Mouse (Mus musculus): Measurements from ENCODE around the gene Mllt11.

The Mllt11 gene

DNA sequence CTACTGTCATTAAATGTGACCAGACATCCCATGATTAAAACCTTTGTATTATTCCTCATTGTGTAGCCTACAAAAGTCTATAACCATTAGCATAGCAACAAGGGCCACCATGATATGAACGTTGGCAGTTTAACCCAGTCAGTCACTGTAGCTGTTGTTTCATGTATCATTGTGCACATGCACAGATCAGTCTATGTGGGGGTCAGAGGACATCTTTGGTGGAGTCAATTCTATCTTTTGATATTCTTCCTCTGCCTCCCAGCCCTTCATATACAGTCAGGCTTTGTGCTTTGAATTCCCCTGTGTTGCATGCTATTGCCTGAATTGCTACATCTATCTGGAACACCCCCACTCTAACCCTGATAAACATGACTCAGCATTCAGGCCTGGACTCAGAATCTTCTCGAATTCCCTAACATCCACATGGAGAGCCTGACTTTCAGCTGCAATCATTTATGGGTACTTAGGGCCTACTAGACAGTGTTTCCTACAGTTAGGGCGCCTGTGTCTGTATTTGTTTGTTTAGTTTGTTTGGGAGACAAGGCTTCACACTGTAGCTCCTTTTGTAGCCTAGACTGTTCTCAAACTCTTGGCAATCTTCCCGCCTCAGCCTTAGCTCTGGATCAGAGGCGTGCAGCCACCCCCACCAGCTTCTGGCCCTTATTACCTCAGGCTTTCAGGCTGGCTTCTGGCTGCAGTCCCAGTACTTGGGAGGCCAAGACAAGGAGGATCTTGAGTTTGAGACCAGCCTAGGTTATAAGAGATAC, 14.7 kb upstream of the Mllt11 start:
- DNase-seq (ENCODE audit: low spot score) = peak; percentile 84

DNA sequence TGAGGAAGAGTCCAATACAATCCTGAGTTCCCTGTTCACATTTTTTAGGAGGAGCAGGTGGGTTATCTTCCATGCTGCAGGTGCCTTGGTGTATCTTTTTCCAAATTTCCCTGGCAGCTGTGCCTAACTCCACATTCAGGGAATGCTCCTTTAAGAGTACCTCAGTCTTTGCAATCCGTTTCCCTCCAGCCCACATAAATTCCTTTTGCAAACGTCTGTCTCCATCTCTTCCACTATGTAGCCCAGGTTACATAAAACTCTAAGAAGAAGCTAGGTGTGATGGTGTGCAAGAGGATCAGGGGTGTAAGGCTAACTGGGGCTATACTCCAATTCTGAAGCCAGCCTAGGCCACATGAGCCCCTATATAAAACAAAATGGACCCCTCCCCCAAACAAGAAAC, 11.1 kb upstream of the Mllt11 start:
- DNase-seq (ENCODE audit: low spot score) = no peak

DNA sequence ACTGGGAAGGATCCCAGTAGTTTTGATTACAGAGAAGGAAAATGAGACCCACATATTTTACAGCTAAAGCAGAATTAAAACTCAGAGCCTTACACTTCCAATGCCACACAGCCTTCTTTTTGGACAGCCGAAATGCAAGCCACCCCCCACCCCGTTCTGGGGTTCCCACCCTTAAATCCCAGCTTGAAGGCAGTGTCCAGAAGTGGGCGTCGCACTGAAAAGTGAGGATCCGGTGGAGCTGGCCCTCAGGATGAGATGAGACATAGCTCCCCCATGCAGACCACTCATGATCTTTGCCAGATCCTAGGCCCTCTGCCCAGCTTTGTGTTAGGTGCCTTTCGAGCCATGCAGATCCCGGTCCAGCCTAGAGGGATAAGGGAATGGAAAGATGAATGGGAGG, 9.5 kb upstream of the Mllt11 start, which contains the start of gene Gm128:
Gm128 (minus strand) TSS at position 101 of the 400 bp plus-strand sequence.
- DNase-seq (ENCODE audit: low spot score) = no peak

DNA sequence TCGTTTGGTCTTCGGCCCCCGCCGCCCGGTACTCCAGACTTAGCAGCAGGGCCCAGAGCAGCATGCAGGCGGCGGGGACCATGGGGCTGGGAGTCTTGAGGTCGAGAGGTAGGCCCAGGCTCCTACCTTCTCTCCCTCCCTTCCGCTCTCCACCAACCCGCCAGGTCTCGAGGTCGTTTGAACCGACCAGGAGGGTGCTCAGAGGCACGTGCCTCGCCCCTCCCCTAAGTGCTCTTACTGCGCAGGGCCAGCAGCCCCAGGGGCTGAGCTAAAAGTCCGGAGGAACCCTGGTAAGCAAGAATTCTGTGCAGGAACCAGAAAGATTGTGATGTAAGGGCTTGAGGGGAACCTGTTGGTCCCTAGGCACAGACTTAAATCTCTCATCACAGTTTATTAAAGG, 8.9 kb upstream of the Mllt11 start:
- no peak for DNase-seq (ENCODE audit: low spot score)

DNA sequence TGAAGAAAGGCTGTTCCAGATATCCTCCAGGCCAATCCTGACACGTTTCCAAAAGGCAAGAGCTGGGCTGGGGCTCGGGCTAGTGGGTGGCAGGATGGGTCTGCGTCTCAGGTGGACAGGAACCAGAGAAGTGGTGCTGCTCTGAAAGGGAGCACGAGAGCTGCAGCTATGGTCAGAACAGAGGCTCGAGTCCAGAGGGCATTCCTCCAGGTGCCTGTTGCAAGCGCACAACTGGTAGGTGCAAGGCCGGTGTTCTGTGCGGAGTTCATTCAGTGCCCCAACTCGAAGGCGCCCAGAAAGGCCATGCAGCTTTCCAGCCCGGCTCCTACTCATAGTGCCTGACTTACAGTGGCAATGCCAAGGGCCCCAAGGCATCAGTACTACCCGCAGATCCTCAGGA, 8.0 kb upstream of the Mllt11 start:
- no peak for DNase-seq (ENCODE audit: low spot score)

DNA sequence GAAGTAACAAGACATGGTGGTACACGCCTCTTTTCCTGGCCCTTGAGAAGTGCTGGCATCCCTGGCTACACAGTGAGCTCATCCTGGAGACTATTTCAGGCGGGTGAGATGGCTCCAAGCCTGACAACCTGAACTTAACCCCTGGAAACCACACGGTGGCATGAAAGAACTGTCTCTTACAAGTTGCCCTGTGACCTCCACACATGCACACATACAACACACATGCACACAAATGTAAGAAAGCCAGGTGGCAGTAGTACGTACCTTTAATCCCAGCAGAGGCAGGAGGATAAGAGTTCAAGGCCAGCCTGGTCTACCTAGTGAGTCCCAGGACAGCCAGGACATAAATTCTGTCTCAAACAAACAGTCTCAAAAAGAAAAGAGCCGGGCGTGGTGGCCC, 7.1 kb upstream of the Mllt11 start:
- no peak for DNase-seq (ENCODE audit: low spot score)

GRCm38 (mm10) chr3:95237541-95238099, 5.6 kb upstream of the Mllt11 start:
- DNase-seq (ENCODE audit: low spot score) = no peak

- no peak for DNase-seq (ENCODE audit: low spot score)
These were observed 3.7 kb upstream of the Mllt11 start for GRCm38 (mm10) chr3:95235386-95236301.

GRCm38 (mm10) chr3:95233303-95233980, 1.5 kb upstream of the Mllt11 start:
- no peak for DNase-seq (ENCODE audit: low spot score)

DNA sequence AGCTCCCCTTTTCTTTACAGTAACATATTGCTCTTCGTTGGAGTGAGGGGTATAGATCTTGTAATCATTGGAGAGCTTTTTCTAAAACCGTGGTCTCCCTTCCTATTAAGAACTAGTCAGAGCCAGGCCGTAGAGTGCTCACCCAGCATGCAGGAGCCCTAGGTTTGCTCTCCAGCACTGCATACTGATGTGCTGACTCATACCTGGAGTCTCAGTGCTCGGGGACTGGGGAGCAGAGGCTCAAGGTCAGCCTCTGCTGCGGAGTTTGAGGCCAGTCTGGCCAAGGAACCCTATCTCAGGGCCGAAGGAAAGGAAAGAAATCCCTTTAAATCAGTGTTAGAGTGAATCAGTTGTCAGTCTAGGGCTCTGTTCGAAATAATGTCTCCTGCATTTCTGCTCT, 800 bp upstream of the Mllt11 start:
- no peak for DNase-seq (ENCODE audit: low spot score)

GRCm38 (mm10) chr3:95230495-95231297, 1.3 kb downstream of the Mllt11 start:
- no peak for DNase-seq (ENCODE audit: low spot score)

DNA sequence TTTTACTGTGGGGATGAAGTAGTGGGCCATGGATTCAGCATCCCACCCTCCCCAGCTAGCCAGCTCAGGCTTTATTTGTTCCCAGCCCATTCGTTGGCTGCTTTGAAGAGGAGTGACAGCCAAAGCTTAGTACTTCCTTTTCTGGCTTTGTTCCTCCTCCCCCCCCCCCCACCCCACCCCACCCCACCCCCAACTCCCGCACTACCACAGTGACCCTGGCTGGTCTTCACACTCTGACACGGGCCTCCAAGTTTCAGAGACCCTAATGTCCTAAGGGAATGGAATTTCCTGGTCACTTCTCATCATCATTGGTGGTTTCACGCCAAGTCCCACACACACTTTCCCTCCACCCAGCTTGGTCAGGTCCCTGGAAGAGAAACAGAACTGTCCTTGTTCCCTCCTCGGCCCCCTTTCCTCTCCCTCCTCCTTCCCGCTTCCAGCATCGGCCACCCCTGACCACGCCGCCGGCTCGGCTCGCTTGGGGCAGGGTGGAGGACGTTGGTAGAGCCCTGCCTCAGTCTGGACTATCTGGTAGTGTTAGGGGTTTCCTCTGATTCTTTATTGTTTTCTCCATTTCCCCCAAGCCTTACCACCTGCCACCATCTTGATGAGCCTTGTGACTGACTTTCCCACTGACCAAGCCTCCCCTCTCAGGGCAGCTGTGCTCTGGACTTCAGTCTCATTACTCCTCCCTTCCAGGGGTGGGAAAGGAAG, 2.0 kb downstream of the Mllt11 start:
- peak; percentile 67 for DNase-seq (ENCODE audit: low spot score)

- peak; percentile 55 for DNase-seq (ENCODE audit: low spot score)
These were observed 2.8 kb downstream of the Mllt11 start for GRCm38 (mm10) chr3:95228894-95229780.

- DNase-seq (ENCODE audit: low spot score) = peak; percentile 85
These were observed 3.6 kb downstream of the Mllt11 start, which contains the start of gene Cdc42se1 for GRCm38 (mm10) chr3:95228148-95228893. Gene Cdc42se1 (plus strand): TSS chr3:95228732.

- no peak for DNase-seq (ENCODE audit: low spot score)
These were observed 4.8 kb downstream of the Mllt11 start for GRCm38 (mm10) chr3:95227214-95227613.

DNA sequence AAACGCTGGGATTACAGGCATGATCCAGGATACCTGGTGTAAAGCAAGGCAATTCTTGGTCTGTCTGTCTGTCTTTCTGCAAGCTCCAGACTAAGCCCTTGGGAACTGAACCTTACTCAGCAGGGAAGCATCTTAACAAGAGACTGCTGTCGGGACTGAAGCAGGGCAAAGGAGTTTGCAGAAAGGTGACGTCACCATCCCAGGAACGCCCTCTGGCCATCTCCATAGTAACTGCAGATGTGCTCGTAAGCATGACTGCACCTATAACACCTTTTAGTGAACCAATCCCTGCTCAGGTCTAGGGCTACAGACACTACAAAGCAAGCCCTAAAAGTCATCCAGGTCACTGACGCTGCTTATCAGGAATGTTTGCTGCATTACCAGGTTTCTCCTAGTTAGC, 7.7 kb downstream of the Mllt11 start:
- no peak for DNase-seq (ENCODE audit: low spot score)

GRCm38 (mm10) chr3:95223041-95223440, 8.9 kb downstream of the Mllt11 start:
- no peak for DNase-seq (ENCODE audit: low spot score)

GRCm38 (mm10) chr3:95218466-95219137, 13.4 kb downstream of the Mllt11 start:
- no peak for DNase-seq (ENCODE audit: low spot score)

Measured in testis, postnatal 10 days (tissue).